Mouse (Mus musculus) heart, adult 2 months (tissue): ENCODE measurements around the gene Fgr.

ENCODE experiments used
- CTCF ChIP-seq: fragments of 200-600 bp; IDR thresholded peaks from 2 replicates; pipeline ENCODE4 v1.8.1; 2022; ENCODE audit warnings: antibody characterized with exemption, mild to moderate bottlenecking, moderate library complexity
- EP300 ChIP-seq: fragments of 200-500 bp; IDR thresholded peaks from 2 replicates; pipeline ENCODE4 v1.6.1; 2011; ENCODE audit warnings: low read depth, low read length, control low read depth; ENCODE audit not compliant: insufficient read depth
- POLR2A ChIP-seq: fragments of 200-500 bp; IDR thresholded peaks from 2 replicates; pipeline ENCODE4 v1.6.1; 2011; ENCODE audit warnings: mild to moderate bottlenecking, low read depth, low read length, control low read depth; ENCODE audit not compliant: insufficient read depth

- no peak for TF ChIP-seq CTCF
- no peak for TF ChIP-seq POLR2A
- no peak for TF ChIP-seq EP300
Observed at GRCm38 (mm10) chr4:133028875-133029274, 55.0 kb downstream of the Fgr start.
